Mouse (Mus musculus): ENCODE data around the gene Spata18.

The Spata18 gene

GRCm38 (mm10) chr5:73666695-73667094 is 15.5 kb downstream of the Spata18 start:
- DNase-seq (ENCODE audit: low read depth), result no peak

GRCm38 (mm10) chr5:73667877-73668276 is 16.7 kb downstream of the Spata18 start:
- no peak for DNase-seq (ENCODE audit: low read depth)

GRCm38 (mm10) chr5:73669386-73669785 is 18.2 kb downstream of the Spata18 start:
- no peak for DNase-seq (ENCODE audit: low read depth)

GRCm38 (mm10) chr5:73675604-73676003 is 24.4 kb downstream of the Spata18 start:
- no peak for DNase-seq (ENCODE audit: low read depth)

GRCm38 (mm10) chr5:73676626-73677025 is 25.4 kb downstream of the Spata18 start:
- DNase-seq (ENCODE audit: low read depth), result no peak

- no peak for DNase-seq (ENCODE audit: low read depth)
These were observed 32.0 kb downstream of the Spata18 start for GRCm38 (mm10) chr5:73683221-73683620.

GRCm38 (mm10) chr5:73683706-73684409 is 32.7 kb downstream of the Spata18 start:
- peak; percentile 4 for DNase-seq (ENCODE audit: low read depth)

GRCm38 (mm10) chr5:73686149-73686548 is 35.0 kb downstream of the Spata18 start:
- no peak for DNase-seq (ENCODE audit: low read depth)

- DNase-seq (ENCODE audit: low read depth), result no peak
These were observed 37.4 kb downstream of the Spata18 start for GRCm38 (mm10) chr5:73688576-73688975.

GRCm38 (mm10) chr5:73690146-73690545 is 39.0 kb downstream of the Spata18 start:
- DNase-seq (ENCODE audit: low read depth), result no peak

GRCm38 (mm10) chr5:73691723-73692520 is 40.7 kb downstream of the Spata18 start:
- DNase-seq (ENCODE audit: low read depth), result no peak

- no peak for DNase-seq (ENCODE audit: low read depth)
These were observed 42.6 kb downstream of the Spata18 start for GRCm38 (mm10) chr5:73693778-73694177.

GRCm38 (mm10) chr5:73694254-73695015 is 43.3 kb downstream of the Spata18 start:
- no peak for DNase-seq (ENCODE audit: low read depth)

GRCm38 (mm10) chr5:73697700-73698099 is 46.5 kb downstream of the Spata18 start:
- DNase-seq (ENCODE audit: low read depth), result no peak

GRCm38 (mm10) chr5:73701063-73701890 is 50.1 kb downstream of the Spata18 start:
- no peak for DNase-seq (ENCODE audit: low read depth)

- DNase-seq (ENCODE audit: low read depth), result no peak
These were observed 50.9 kb downstream of the Spata18 start for GRCm38 (mm10) chr5:73701946-73702710.

GRCm38 (mm10) chr5:73703096-73703495 is 51.9 kb downstream of the Spata18 start:
- DNase-seq (ENCODE audit: low read depth), result no peak

GRCm38 (mm10) chr5:73704263-73704662 is 53.1 kb downstream of the Spata18 start:
- no peak for DNase-seq (ENCODE audit: low read depth)

GRCm38 (mm10) chr5:73704757-73705156 is 53.6 kb downstream of the Spata18 start:
- no peak for DNase-seq (ENCODE audit: low read depth)

- no peak for DNase-seq (ENCODE audit: low read depth)
These were observed 54.1 kb downstream of the Spata18 start for GRCm38 (mm10) chr5:73705290-73705689.

- DNase-seq (ENCODE audit: low read depth), result no peak
These were observed 61.7 kb downstream of the Spata18 start for GRCm38 (mm10) chr5:73712852-73713251.

Data from c-Kit-positive CD71-negative TER-119-negative erythroid progenitor cells, embryonic 14.5 days (primary cell).